Mouse (Mus musculus): ENCODE data around the gene Wnt10b.
A peak's percentile ranks its signal among the peaks of the same experiment; 100 is the strongest.

DNA sequence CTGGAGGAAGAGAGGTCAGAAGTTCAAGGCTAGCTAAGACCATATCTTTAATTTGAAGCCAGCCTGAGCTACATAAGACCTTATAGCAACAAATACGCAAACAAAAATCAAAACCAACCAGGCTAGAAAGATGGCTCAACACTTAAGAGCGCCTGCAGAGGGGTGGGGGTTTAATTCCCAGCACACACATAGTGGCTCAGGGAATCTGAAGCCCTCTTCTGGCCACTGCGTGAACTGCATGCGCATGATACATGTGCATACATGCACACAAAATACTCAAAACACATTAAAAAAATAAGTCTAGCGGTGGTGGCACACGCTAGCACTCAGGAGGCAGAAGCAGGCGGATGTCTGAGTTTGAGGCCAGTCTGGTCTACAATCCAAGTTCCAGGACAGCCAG is 7.8 kb upstream of the Wnt10b start:
- TF ChIP-seq CTCF (IDR thresholded peaks at IDR 0.05; ENCODE audit: low read depth, low read length) (peak; percentile 59), POLR2A (IDR thresholded peaks at IDR 0.05; ENCODE audit: extremely low read depth, insufficient read depth, low read length) (no peak)
